Mouse (Mus musculus) heart, postnatal 0 days (tissue): ENCODE measurements at regions not wholly inside any gene's neighbourhood (a gene's known extent, or its start where the extent isn't known, plus 50 kb on each side); places are given as distances from the start of the nearest gene placed in this dataset.

Experiments used
- CTCF ChIP-seq: IDR thresholded peaks from 2 replicates; pipeline ENCODE4 v1.5.1; 2016; ENCODE audit warnings: antibody characterized with exemption, control low read depth, low read depth
- EP300 ChIP-seq: IDR thresholded peaks from 2 replicates; pipeline ENCODE4 v1.6.1; 2016; ENCODE audit warnings: antibody characterized with exemption, low read depth

GRCm38 (mm10) chr16:25080811-25081210 lies 205.8 kb upstream of the Tprg start:
- TF ChIP-seq CTCF (no peak), EP300 (no peak)
